Mouse (Mus musculus) heart, adult 2 months (tissue): ENCODE measurements around the gene Crybb1. TPM values are rescaled to one million over a fixed set of nuclear protein-coding genes. Genes with fewer than 3 reads are reported as not detected.

Source experiments
- DNase-seq, 2 experiments: peaks; one replicate each; pipeline ENCODE4 v3.0.0; 2021
- H3K27ac ChIP-seq: fragments of 200-600 bp; 2 replicates; pipeline ENCODE4 v1.8.1; 2022
- H3K27me3 ChIP-seq: fragments of 200-500 bp; 2 replicates; pipeline ENCODE4 v1.6.1; 2012; ENCODE audit warnings: mild to moderate bottlenecking, low read length, inconsistent platforms, mixed read lengths; ENCODE audit not compliant: control insufficient read depth, insufficient read depth
- H3K36me3 ChIP-seq: fragments of 200-500 bp; 2 replicates; pipeline ENCODE4 v1.6.1; 2012; ENCODE audit warnings: low read length, inconsistent platforms; ENCODE audit not compliant: control insufficient read depth, insufficient read depth
- H3K4me1 ChIP-seq: fragments of 200-500 bp; 2 replicates; pipeline ENCODE4 v1.6.1; 2011; ENCODE audit warnings: low read length; ENCODE audit not compliant: control insufficient read depth, insufficient read depth
- H3K4me3 ChIP-seq: fragments of 200-600 bp; 2 replicates; pipeline ENCODE4 v1.8.1; 2022
- H3K79me2 ChIP-seq: fragments of 200-500 bp; replicated peaks from 2 replicates; pipeline ENCODE4 v1.6.1; 2012; ENCODE audit warnings: mild to moderate bottlenecking, inconsistent platforms, low read length, moderate library complexity, mixed read lengths; ENCODE audit not compliant: control insufficient read depth, insufficient read depth
- H3K9ac ChIP-seq: fragments of 200-500 bp; 2 replicates; pipeline ENCODE4 v1.6.1; 2012; ENCODE audit warnings: low read depth, mild to moderate bottlenecking, control low read depth, inconsistent platforms, low read length, mixed read lengths
- CTCF ChIP-seq: fragments of 200-600 bp; IDR thresholded peaks from 2 replicates; pipeline ENCODE4 v1.8.1; 2022; ENCODE audit warnings: antibody characterized with exemption, mild to moderate bottlenecking, moderate library complexity
- EP300 ChIP-seq: fragments of 200-500 bp; IDR thresholded peaks from 2 replicates; pipeline ENCODE4 v1.6.1; 2011; ENCODE audit warnings: low read depth, low read length, control low read depth; ENCODE audit not compliant: insufficient read depth
- POLR2A ChIP-seq: fragments of 200-500 bp; IDR thresholded peaks from 2 replicates; pipeline ENCODE4 v1.6.1; 2011; ENCODE audit warnings: mild to moderate bottlenecking, low read depth, low read length, control low read depth; ENCODE audit not compliant: insufficient read depth
- WGBS: fragments of 180-500 bp; shearing (Covaris S2); methylation state at CpG from one replicate; pipeline ENCODE4 v1.1.7; 2018; 5-methylcytosine and 5-hydroxymethylcytosine counted together
- intact Hi-C: fragments of 180-260 bp; cut with DNase I; formaldehyde crosslinking; loops from one replicate; pipeline ENCODE4 v1.15.1; 2025
- polyA plus RNA-seq: library from polyadenylated mRNA; depleted of rRNA; stranded (reverse); fragments of >200 nt; gene quantifications from 2 replicates; pipeline ENCODE4 v1.2.3, GENCODE M21; 2012
- total RNA-seq, 2 experiments: library from RNA; stranded (reverse); gene quantifications; 2 replicates each; pipeline ENCODE4 v1.2.3; 2021

The Crybb1 gene
- total and polyA plus RNA-seq, 3 experiments = 1.5 to 3.3 (median 2.3) TPM

DNA sequence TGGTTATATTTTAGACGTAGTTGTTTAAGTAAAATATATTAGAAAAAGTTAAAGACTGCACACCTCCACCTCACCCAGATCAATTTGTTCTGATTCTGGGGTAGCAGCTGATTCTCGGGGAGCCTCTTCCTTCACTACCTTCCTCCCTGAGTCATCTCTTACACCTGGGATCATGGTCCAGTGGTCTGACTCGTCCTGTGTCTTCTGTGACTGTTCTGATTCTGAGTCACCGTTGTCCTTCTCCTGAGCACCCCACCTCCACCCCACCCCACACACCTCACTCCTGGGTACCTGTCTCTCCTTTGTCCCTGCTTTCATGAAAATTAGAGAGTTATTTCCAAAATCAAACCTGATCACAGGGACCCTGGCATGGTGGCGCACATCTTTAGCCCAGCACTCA is 9.5 kb downstream of the Crybb1 start:
- Histone ChIP-seq H3K79me2 (no peaks in the 10 kb centered on the region), H3K27ac (no peak overlapping the region), H3K4me3 (no peak overlapping the region), H3K9ac (no peak overlapping the region), H3K36me3 (no peaks in the 10 kb centered on the region), H3K27me3 (no peaks in the 10 kb centered on the region; the same call in 1 of the 2 replicates), H3K4me1 (no peaks in the 10 kb centered on the region)
- WGBS = 82% methylated on average over 5 of the region's 5 CpGs
- TF ChIP-seq EP300 = no peak
- no peak for TF ChIP-seq POLR2A
- TF ChIP-seq CTCF = no peak
- no peak for DNase-seq
- intact Hi-C loops = no loop called here

DNA sequence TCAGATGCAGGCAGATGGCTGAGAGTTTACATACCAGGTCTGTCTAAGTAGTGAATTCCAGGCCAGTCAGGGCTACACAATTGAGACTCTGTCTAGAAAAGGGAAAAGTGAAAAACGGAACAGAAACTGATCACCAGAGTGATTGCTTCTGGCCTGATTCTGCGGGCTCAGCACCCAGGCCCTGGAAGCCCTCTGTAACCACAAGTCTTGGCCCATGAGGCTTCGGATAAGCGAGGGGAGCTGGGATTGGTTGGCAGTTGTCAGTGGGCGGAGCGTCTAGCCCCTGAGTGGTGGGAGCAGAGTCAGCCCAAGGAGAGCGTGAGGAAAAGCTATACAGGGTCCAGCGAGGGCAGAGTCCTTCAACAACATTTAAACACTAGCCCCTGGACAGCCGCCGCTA is 9.9 kb downstream of the Crybb1 start:
- H3K27ac ChIP-seq = no peak overlapping the region
- peak in 1 of 2 experiments; percentile 61 for DNase-seq
- 38% methylated on average over 10 of the region's 10 CpGs for WGBS

DNA sequence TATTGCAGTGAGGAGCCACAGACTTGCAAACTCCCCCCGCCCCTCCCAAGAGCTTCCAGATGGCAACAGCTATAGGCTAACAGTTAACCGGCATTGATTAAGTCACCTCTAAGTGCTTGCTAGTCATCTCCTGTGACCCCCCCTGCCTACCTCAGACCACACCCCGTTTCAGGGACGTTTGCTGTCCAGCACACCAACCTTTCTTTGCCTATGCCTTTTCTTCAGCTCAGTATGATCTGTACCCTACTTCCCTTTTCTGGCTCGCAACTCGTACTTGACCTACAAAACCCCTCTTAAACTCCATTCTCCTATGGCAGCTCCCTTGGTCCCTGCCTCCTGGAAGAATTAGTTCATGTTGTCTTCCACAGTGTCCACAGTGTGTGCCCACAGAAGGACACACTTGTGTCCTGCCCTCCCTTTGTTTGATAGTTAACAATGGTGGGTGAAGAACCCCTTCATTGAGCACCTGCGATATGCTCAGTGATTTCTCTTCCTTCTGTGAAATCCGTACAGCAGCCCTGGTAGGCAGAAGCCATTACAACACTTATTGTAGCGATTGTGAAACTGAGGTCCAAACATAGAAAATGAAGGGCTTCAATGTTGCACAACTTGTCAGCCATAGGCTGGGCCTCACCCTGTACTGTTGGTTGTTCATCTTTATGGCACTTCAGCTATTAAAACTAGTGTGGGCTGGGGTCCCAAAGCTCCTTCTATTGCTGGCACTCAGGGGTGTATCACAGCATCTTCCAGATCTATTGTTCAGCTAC is 10.6 kb downstream of the Crybb1 start:
- intact Hi-C loops = no loop called here
- Histone ChIP-seq H3K79me2 (no peaks in the 10 kb centered on the region), H3K27me3 (no peaks in the 10 kb centered on the region; the same call in 1 of the 2 replicates), H3K36me3 (no peaks in the 10 kb centered on the region), H3K4me1 (no peaks in the 10 kb centered on the region), H3K9ac (no peak overlapping the region), H3K27ac (no peak overlapping the region), H3K4me3 (no peak overlapping the region)
- TF ChIP-seq POLR2A (no peak), CTCF (no peak), EP300 (no peak)
- 69% methylated on average over 9 of the region's 9 CpGs for WGBS
- peak in 1 of 2 experiments; percentile 26 for DNase-seq

More for the DNA sequence above, 9.9 kb downstream of the Crybb1 start:
- no peaks in the 10 kb centered on the region; the same call in 1 of the 2 replicates for H3K27me3 ChIP-seq
- no peaks in the 10 kb centered on the region for H3K79me2 ChIP-seq
- no peaks in the 10 kb centered on the region for H3K36me3 ChIP-seq
- TF ChIP-seq CTCF (no peak), POLR2A (no peak), EP300 (no peak)
- intact Hi-C loops = no loop called here
- H3K4me3 ChIP-seq = no peak overlapping the region
- H3K4me1 ChIP-seq = no peaks in the 10 kb centered on the region
- H3K9ac ChIP-seq = no peak overlapping the region

DNA sequence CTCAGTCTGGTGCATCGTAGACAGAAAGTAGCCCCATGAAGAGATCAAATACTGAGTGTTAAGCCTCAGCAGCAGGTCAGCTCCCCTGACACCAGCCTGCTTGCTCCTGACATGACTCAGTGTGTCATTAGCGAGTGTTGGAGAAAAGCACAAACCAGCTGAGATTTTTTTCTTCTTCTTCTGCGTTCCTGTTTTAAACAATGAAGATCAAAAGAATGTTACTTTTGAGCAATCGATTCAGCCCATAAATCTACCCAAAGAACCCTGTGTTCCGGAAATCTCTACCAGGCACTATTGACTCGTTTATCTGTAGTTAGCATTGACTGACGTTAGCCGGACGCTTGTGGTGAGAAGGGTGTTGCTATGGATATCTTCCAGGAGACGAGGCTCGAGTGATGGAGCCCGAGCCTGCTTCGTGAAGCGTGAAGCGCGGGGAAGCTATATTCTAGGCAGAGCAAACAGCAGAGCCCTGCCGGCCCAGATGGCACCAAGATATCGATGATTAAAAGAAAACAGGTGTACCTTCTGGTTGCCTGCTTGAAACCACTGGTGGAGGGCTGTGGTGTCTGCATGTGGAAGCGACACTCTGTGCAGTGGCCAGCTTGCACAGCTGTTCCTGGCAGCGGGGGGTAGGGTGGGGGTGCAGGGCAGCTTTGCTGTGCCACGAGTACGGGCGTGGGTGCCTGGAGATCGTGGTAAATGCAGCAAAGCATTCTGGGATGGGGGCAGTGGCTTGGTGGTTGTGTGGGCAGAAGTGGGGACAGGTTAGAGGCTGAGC is 15.3 kb downstream of the Crybb1 start:
- H3K79me2 ChIP-seq = no peaks in the 10 kb centered on the region
- no peak for DNase-seq
- no peaks in the 10 kb centered on the region; the same call in 1 of the 2 replicates for H3K4me1 ChIP-seq
- TF ChIP-seq CTCF (no peak), EP300 (no peak), POLR2A (no peak)
- no peaks in the 10 kb centered on the region for H3K36me3 ChIP-seq
- H3K27ac ChIP-seq = no peak overlapping the region
- H3K27me3 ChIP-seq = no peaks in the 10 kb centered on the region
- WGBS = 52% methylated on average over 24 of the region's 24 CpGs
- H3K4me3 ChIP-seq = no peak overlapping the region
- no peak overlapping the region for H3K9ac ChIP-seq
- intact Hi-C loops = no loop called here

DNA sequence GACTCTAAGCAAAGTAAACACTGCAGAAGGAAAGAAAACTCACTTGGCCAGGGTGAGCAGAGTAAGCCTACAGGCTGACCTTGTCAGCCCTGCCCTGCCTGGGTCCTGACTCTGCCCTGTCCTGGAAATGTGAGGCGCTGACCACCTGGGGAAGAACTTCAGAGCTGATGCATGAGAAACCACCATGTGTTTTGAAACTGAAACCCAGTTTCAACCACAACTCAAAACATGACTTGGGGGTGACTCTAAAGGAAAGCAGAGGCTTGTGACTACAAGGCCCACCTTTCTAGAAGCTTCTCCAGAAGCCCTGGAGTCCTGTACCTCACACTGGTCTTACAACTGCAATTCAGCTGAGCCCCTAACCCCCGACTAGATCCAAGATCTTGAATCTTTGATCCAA is 17.3 kb downstream of the Crybb1 start:
- 54% methylated on average over 2 of the region's 2 CpGs for WGBS
- no peak for DNase-seq
- H3K27me3 ChIP-seq = no peaks in the 10 kb centered on the region
- intact Hi-C loops = no loop called here
- no peak overlapping the region for H3K4me3 ChIP-seq
- H3K9ac ChIP-seq = no peak overlapping the region
- H3K4me1 ChIP-seq = peaks cover 1% of the 10 kb centered on the region; the same call in 1 of the 2 replicates
- TF ChIP-seq EP300 = no peak
- TF ChIP-seq POLR2A = no peak
- no peak for TF ChIP-seq CTCF
- no peaks in the 10 kb centered on the region for H3K36me3 ChIP-seq
- no peak overlapping the region for H3K27ac ChIP-seq
- no peaks in the 10 kb centered on the region for H3K79me2 ChIP-seq

DNA sequence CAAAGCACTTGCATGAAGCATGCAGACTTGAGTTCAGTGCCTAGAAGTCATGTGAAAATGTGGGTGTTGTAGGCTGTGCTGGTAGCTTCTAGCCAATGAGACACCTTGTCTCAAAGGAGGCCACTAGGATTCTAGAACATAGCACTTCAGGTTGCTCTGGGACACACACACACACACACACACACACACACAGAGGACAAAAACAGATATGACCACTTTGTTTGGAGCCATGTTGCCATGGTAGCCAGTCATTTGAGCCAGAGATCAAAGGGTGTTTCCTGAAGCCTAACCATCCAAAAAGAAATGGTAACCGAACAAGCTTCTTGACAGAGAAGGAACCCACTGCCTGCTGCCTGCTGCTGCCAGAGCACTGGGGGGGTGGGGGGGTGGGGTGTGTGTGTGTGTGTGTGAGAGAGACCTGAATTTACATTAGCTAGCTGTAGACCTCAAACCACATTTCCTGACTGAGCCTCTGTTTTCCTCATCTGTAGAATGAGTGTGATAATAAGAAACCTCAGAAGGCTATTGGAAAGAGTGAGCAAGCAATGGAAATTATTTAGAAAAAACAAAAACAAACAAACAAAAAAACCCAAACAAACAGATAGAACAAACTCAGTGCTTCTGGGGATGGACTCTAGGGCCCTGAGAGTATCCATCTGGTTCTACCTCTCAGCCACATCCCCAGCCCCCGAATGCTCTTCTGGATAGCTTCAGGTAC is 18.3 kb downstream of the Crybb1 start:
- H3K4me3 ChIP-seq = no peak overlapping the region
- WGBS = 48% methylated on average over 2 of the region's 2 CpGs
- peaks cover 8% of the 10 kb centered on the region for H3K4me1 ChIP-seq
- intact Hi-C loops = loop anchor here (2.0 kb wide), 2 partner anchors 19 to 33 kb away; partner anchors contain the start of gene Crybb1
- no peaks in the 10 kb centered on the region; the same call in 1 of the 2 replicates for H3K79me2 ChIP-seq
- H3K9ac ChIP-seq = no peak overlapping the region
- H3K27me3 ChIP-seq = no peaks in the 10 kb centered on the region
- DNase-seq = no peak
- no peak overlapping the region for H3K27ac ChIP-seq
- TF ChIP-seq POLR2A (no peak), EP300 (no peak), CTCF (no peak)
- no peaks in the 10 kb centered on the region for H3K36me3 ChIP-seq
